Mouse (Mus musculus): ENCODE measurements around the gene Zcchc18.
"Not testable (repeated sequence)": the region's sequence is repeated elsewhere in the genome, so short reads cannot be mapped to it uniquely, and the experiment has no call there.

Gene Zcchc18

GRCm38 (mm10) chrX:136992978-136993547 is at the start of gene Zcchc18:
TSS of gene Zcchc18 (plus strand) at chrX:136993155.
- peak; percentile 85 for DNase-seq (ENCODE audit: low read depth, low spot score)

GRCm38 (mm10) chrX:136957583-136958279 is 35.2 kb upstream of the Zcchc18 start:
- DNase-seq (ENCODE audit: low read depth, low spot score) = peak; percentile 62

- DNase-seq (ENCODE audit: low read depth, low spot score) = not testable (repeated sequence)
Observed at GRCm38 (mm10) chrX:136958300-136958699, 34.7 kb upstream of the Zcchc18 start.

- no peak for DNase-seq (ENCODE audit: low read depth, low spot score)
Observed at GRCm38 (mm10) chrX:136959688-136960087, 33.3 kb upstream of the Zcchc18 start.

GRCm38 (mm10) chrX:136975397-136975796 is 17.6 kb upstream of the Zcchc18 start, which contains the start of gene Tmsb15b2:
TSS of gene Tmsb15b2 (minus strand) at chrX:136975497.
- not testable (repeated sequence) for DNase-seq (ENCODE audit: low read depth, low spot score)

GRCm38 (mm10) chrX:136976424-136977084 is 16.4 kb upstream of the Zcchc18 start, which contains the start of the genes Tmsb15l and Tmsb15b1:
TSS of gene Tmsb15l (minus strand) at chrX:136976869.
TSS of gene Tmsb15b1 (minus strand) at chrX:136976874.
- DNase-seq (ENCODE audit: low read depth, low spot score) = peak; percentile 77

- no peak for DNase-seq (ENCODE audit: low read depth, low spot score)
Observed at GRCm38 (mm10) chrX:136978616-136979015, 14.3 kb upstream of the Zcchc18 start.

GRCm38 (mm10) chrX:136986039-136986438 is 6.9 kb upstream of the Zcchc18 start:
- DNase-seq (ENCODE audit: low read depth, low spot score) = no peak

- DNase-seq (ENCODE audit: low read depth, low spot score) = no peak
Observed at GRCm38 (mm10) chrX:136991274-136991673, 1.7 kb upstream of the Zcchc18 start.

- no peak for DNase-seq (ENCODE audit: low read depth, low spot score)
Observed at GRCm38 (mm10) chrX:136992191-136992965, 577 bp upstream of the Zcchc18 start.

GRCm38 (mm10) chrX:136993641-136994040 is 686 bp downstream of the Zcchc18 start:
- DNase-seq (ENCODE audit: low read depth, low spot score) = peak; percentile 10

- DNase-seq (ENCODE audit: low read depth, low spot score) = no peak
Observed at GRCm38 (mm10) chrX:136996256-136996655, 3.3 kb downstream of the Zcchc18 start.

- peak; percentile 60 for DNase-seq (ENCODE audit: low read depth, low spot score)
Observed at GRCm38 (mm10) chrX:137015099-137015709, 22.2 kb downstream of the Zcchc18 start.

GRCm38 (mm10) chrX:137017668-137018067 is 24.7 kb downstream of the Zcchc18 start:
- DNase-seq (ENCODE audit: low read depth, low spot score) = no peak

- DNase-seq (ENCODE audit: low read depth, low spot score) = peak; percentile 12
Observed at GRCm38 (mm10) chrX:137019310-137019709, 26.4 kb downstream of the Zcchc18 start.

- DNase-seq (ENCODE audit: low read depth, low spot score) = no peak
Observed at GRCm38 (mm10) chrX:137030916-137031315, 38.0 kb downstream of the Zcchc18 start.

GRCm38 (mm10) chrX:137031726-137032125 is 38.8 kb downstream of the Zcchc18 start:
- no peak for DNase-seq (ENCODE audit: low read depth, low spot score)

- DNase-seq (ENCODE audit: low read depth, low spot score) = no peak
Observed at GRCm38 (mm10) chrX:137034322-137034721, 41.4 kb downstream of the Zcchc18 start.

GRCm38 (mm10) chrX:137037470-137037999 is 44.6 kb downstream of the Zcchc18 start:
- no peak for DNase-seq (ENCODE audit: low read depth, low spot score)

- DNase-seq (ENCODE audit: low read depth, low spot score) = peak; percentile 75
Observed at GRCm38 (mm10) chrX:137038000-137038483, 45.1 kb downstream of the Zcchc18 start, which contains the start of gene Slc25a53. TSS of gene Slc25a53 (minus strand) at chrX:137038302.

- DNase-seq (ENCODE audit: low read depth, low spot score) = no peak
Observed at GRCm38 (mm10) chrX:137038502-137038901, 45.5 kb downstream of the Zcchc18 start.

Data from telencephalon, adult 2 months (tissue).